Mouse (Mus musculus) CH12.LX (cell line): ENCODE data around the gene Zfpl1. TPM values are rescaled to one million over a fixed set of nuclear protein-coding genes. Genes with fewer than 3 reads are reported as not detected.
"Not testable (repeated sequence)": the region's sequence is repeated elsewhere in the genome, so short reads cannot be mapped to it uniquely, and the experiment has no call there.

Experiments used
- DNase-seq: peaks from one replicate; pipeline ENCODE4 v3.0.0-alpha.2; 2013; ENCODE audit errors: extremely low read depth
- H3K27ac ChIP-seq: 2 replicates; pipeline ENCODE4 v1.5.1; 2012; ENCODE audit warnings: low read depth, mild to moderate bottlenecking, control low read depth, moderate library complexity; ENCODE audit not compliant: insufficient read depth
- H3K27me3 ChIP-seq: replicated peaks from 2 replicates; pipeline ENCODE3; 2012; ENCODE audit warnings: inconsistent platforms
- H3K36me3 ChIP-seq, 2 experiments: replicated peaks in 1 of 2; 2 replicates each; pipeline versions ENCODE3 to v1.6.1; 2012; ENCODE audit warnings: inconsistent platforms in 1 of 2, low read length in 1 of 2, mild to moderate bottlenecking in 1 of 2, mixed read lengths in 1 of 2, moderate library complexity in 1 of 2; ENCODE audit not compliant: control insufficient read depth in 1 of 2, insufficient read depth in 1 of 2
- H3K4me1 ChIP-seq, 2 experiments: 2 replicates each; pipeline ENCODE4 v1.6.1; 2012; ENCODE audit warnings: inconsistent platforms in 1 of 2, moderate library complexity in 1 of 2; ENCODE audit not compliant: insufficient read depth in 2 of 2, control insufficient read depth in 1 of 2
- H3K4me2 ChIP-seq: 2 replicates; pipeline ENCODE4 v1.6.1; 2012; ENCODE audit warnings: low read depth, mild to moderate bottlenecking, control low read depth; ENCODE audit not compliant: poor library complexity, insufficient read depth, severe bottlenecking
- H3K4me3 ChIP-seq, 3 experiments: fragments of 150-350 bp in 1 of 3; sonication (generic) in 1 of 3; replicated peaks in 1 of 3; 2 replicates each; pipeline versions ENCODE3 to v1.5.1; 2011 to 2012; ENCODE audit warnings: low read depth in 2 of 3, low read length in 2 of 3, mild to moderate bottlenecking in 2 of 3, moderate library complexity in 2 of 3, control low read depth in 1 of 3, improper control_type of control experiment in 1 of 3, inconsistent platforms in 1 of 3, mixed read lengths in 1 of 3; ENCODE audit not compliant: poor library complexity in 1 of 3
- H3K79me2 ChIP-seq: replicated peaks from 2 replicates; pipeline ENCODE4 v1.6.1; 2012; ENCODE audit warnings: mild to moderate bottlenecking, moderate library complexity; ENCODE audit not compliant: control insufficient read depth, poor library complexity, insufficient read depth, severe bottlenecking; ENCODE audit errors: extremely low read depth
- H3K9ac ChIP-seq: 2 replicates; pipeline ENCODE4 v1.6.1; 2012; ENCODE audit warnings: low read depth, mild to moderate bottlenecking, control low read depth, moderate library complexity; ENCODE audit not compliant: insufficient read depth
- H3K9me3 ChIP-seq: replicated peaks from 2 replicates; pipeline ENCODE3; 2012; ENCODE audit warnings: low read length, inconsistent platforms, mixed read lengths
- CHD2 ChIP-seq: IDR thresholded peaks from 2 replicates; pipeline ENCODE4 v1.6.1; 2011; ENCODE audit warnings: low read length, improper control_type of control experiment
- HCFC1 ChIP-seq: IDR thresholded peaks from 2 replicates; pipeline ENCODE4 v1.6.1; 2012; ENCODE audit warnings: low read depth, mild to moderate bottlenecking, inconsistent platforms, low read length, improper control_type of control experiment
- dilution Hi-C: fragments of 300-500 bp; cut with MboI; formaldehyde crosslinking; loops from 2 replicates; pipeline ENCODE4 v1.14.3; 2020; ENCODE audit warnings: low sequenced_read_pairs; ENCODE audit not compliant: extremely low pct_unique_long_range_greater_than_20kb, extremely low pct_ligation_motif_present
- in situ Hi-C: fragments of 300-500 bp; cut with MboI; formaldehyde crosslinking; loops from 3 replicates; pipeline ENCODE4 v1.14.3; 2019; ENCODE audit warnings: low sequenced_read_pairs, low pct_ligation_motif_present, low pct_unique_long_range_greater_than_20kb, mixed read lengths
- polyA plus RNA-seq: library from polyadenylated mRNA; unstranded; fragments of >175 nt; gene quantifications from 2 replicates; pipeline ENCODE4 v1.2.1, GENCODE M21; 2012; ENCODE audit warnings: low read depth; ENCODE audit not compliant: insufficient read length
- total RNA-seq, 2 experiments: library from RNA; depleted of rRNA; stranded (reverse); fragments of 300-350 nt in 1 of 2; fragments of >200 nt in 1 of 2; gene quantifications; 2 replicates each; pipeline ENCODE4 v1.2.3; 2012 to 2014

Zfpl1 gene
- total and polyA plus RNA-seq, 3 experiments = 26.1 to 40.9 (median 26.8) TPM

DNA sequence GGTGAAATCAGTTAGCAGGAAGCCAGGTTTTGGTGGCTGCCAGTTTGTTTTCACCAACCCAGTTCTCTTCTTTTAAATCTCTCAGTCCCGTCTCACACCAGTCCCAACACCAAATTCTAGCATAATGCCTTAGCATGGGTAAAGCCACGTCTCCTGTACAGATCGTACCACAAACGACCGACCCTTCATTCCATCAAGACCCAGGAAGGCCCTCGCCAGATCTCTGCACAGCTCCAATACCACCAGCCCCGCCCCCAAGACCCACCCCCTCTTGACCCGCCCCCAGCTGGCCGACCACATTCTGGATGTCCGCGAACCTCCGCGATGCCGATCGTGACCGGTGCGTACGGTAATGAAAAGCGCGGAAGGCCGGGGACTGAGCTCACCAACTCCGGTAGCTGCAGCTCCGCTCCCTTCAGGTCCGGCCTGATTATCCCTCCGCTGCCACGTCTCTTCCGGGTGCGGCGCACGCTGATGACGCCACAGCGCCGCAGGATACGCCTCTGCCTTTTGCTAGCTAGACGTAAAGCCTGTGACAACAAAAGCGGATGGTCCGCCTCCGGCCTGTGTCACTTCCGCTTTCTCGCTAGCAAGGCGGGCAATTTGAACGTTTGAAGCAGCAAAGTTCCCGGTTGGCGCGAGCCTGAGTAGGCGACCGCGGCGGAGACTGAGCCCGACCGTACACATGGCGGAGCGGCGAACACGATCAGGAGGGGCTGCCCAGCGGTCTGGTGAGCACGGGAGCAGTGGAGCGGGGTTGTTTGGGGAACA is at the start of gene Zfpl1, which contains the start of gene Cdca5 (continued):
- peak; percentile 98 for TF ChIP-seq HCFC1

DNA sequence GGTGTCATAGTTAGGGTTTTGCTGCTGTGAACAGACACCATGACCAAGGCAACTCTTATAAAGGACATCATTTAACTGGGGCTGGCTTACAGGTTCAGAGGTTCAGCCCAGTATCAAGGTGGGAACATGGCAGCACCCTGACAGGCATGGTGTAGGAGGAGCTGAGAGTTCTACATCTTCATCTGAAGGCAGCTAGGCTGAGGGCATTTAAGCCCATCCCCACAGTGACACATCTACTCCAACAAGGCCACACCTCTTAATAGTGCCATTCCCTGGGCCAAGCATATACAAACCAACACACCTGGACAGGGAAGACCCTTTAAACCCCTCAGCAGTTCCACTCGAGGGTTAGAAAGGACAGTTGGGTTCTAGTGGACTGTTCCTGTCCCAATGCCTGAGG is 48.4 kb upstream of the Zfpl1 start:
- H3K9me3 ChIP-seq, in situ Hi-C loops, H3K27ac ChIP-seq, H3K4me1 ChIP-seq, H3K27me3 ChIP-seq, H3K4me3 ChIP-seq, dilution Hi-C loops, DNase-seq, H3K9ac ChIP-seq, H3K79me2 ChIP-seq, H3K4me2 ChIP-seq: not testable (repeated sequence)
- peaks cover 4 to 43% of the 10 kb centered on the region in 2 experiments for H3K36me3 ChIP-seq

DNA sequence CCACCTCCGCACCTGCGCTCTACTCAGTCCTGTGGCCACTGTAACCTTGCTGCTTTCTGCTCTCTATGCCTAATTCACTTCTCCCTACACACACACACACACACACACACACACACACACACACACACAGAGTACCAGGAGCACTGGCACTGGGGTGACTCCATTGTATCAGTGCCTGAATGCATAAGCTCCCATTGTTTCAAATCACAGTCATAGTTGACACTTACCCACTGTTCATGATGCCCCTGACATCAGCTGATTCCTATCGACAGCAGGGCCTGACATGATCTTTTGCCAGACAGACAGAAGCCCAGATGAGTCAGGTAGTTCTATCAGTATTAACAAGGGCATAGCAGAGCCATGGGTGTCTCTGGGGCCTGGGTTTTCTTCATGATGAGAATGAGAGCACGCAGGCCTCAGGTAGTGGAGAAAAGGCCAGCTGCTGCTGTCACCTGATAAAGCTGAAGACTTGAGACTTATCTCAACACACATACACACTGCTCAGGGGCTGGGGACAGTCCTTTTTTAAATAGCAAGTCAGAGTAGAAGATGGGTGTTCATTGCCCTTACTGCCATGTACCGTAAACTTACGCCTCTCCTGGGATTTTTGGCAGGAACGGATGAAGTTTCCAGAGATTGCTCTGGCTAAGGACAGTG is 47.5 kb upstream of the Zfpl1 start:
- Histone ChIP-seq H3K4me2 (no peak overlapping the region), H3K36me3 (peaks cover 2 to 38% of the 10 kb centered on the region in 2 experiments), H3K27ac (no peak overlapping the region), H3K9me3 (no peaks in the 10 kb centered on the region), H3K27me3 (no peaks in the 10 kb centered on the region), H3K4me1 (peaks cover 4 to 5% of the 10 kb centered on the region in 2 experiments; a peak in 3 of 4 replicates), H3K79me2 (no peaks in the 10 kb centered on the region), H3K9ac (no peak overlapping the region)
- dilution Hi-C loops = no loop called here
- in situ Hi-C loops = no loop called here
- no peak for DNase-seq
- TF ChIP-seq CHD2 = no peak
- TF ChIP-seq, all 38 proteins: peak for 0
- no peak overlapping the region for H3K4me3 ChIP-seq

DNA sequence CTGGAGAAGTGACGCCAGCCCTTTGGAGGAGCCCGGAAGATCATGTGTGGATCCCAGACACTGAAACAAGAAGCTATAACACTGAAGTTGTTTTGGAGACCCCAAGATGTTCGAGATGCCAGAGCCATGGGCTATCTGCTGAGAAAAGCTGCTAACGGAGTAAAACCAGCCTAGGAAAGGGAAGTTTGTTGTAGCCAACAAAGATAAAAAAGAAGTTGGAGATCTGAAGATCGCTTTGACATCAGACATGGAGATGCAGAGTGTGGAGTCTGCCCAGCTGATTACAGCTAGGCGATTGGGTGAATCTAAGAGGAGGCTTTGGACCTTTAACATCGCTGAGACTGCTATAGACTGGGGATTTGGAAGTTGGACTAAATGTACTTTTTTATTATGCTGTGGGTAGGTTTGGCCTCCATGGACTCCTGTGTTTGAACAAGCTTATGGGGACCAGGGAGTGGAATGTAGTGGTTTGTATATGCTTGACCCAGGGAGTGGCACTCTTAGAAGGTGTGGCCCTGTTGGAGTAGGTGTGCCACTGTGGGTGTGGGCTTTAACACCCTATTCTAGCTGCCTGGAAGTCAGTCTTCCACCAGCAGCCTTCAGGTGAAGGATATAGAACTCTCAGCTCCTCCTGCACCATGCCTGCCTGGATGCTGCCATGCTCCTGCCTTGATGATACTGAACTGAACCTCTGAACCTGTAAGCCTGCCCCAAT is 45.8 kb upstream of the Zfpl1 start:
- not testable (repeated sequence) for H3K9me3 ChIP-seq

More for the DNA sequence above, 45.8 kb upstream of the Zfpl1 start:
- peaks cover 0 to 23% of the 10 kb centered on the region in 2 experiments for H3K36me3 ChIP-seq
- DNase-seq, H3K27me3 ChIP-seq, H3K4me2 ChIP-seq, H3K4me1 ChIP-seq, H3K9ac ChIP-seq, H3K4me3 ChIP-seq, dilution Hi-C loops, H3K79me2 ChIP-seq, H3K27ac ChIP-seq, in situ Hi-C loops: not testable (repeated sequence)
